Mouse (Mus musculus) liver, embryonic 16.5 days (tissue): ENCODE measurements around the gene Gm11027. TPM values are rescaled to one million over a fixed set of nuclear protein-coding genes. Genes with fewer than 3 reads are reported as not detected.
A peak's percentile ranks its signal among the peaks of the same experiment; 100 is the strongest.

Experiments used
- ATAC-seq: fragments of 200-750 bp; cut with Nextera tagmentation; 2 replicates; pipeline ENCODE4 v1.8.0; 2017; ENCODE audit warnings: low read depth, mild to moderate bottlenecking, moderate number of reproducible peaks, moderate library complexity
- H3K27ac ChIP-seq: fragments of 300-500 bp; sonication (generic); 2 replicates; pipeline ENCODE4 v1.5.1; 2014; ENCODE audit warnings: mild to moderate bottlenecking, low read length
- H3K27me3 ChIP-seq: fragments of 300-500 bp; sonication (generic); 2 replicates; pipeline ENCODE4 v1.6.1; 2014; ENCODE audit warnings: low read depth, low read length, mixed read lengths; ENCODE audit not compliant: control insufficient read depth, insufficient read depth
- H3K36me3 ChIP-seq: fragments of 300-500 bp; sonication (generic); 2 replicates; pipeline ENCODE4 v1.6.1; 2014; ENCODE audit warnings: mild to moderate bottlenecking; ENCODE audit not compliant: control insufficient read depth, insufficient read depth
- H3K4me1 ChIP-seq: fragments of 300-500 bp; sonication (generic); 2 replicates; pipeline ENCODE4 v1.6.1; 2014; ENCODE audit warnings: low read depth, low read length, mixed read lengths; ENCODE audit not compliant: control insufficient read depth
- H3K4me2 ChIP-seq: fragments of 300-500 bp; sonication (generic); 2 replicates; pipeline ENCODE4 v1.6.1; 2014; ENCODE audit warnings: low read depth, low read length, mixed read lengths
- H3K4me3 ChIP-seq: fragments of 300-500 bp; sonication (generic); 2 replicates; pipeline ENCODE4 v1.5.1; 2014; ENCODE audit warnings: low read depth, mild to moderate bottlenecking, low read length
- H3K9ac ChIP-seq: fragments of 300-500 bp; sonication (generic); 2 replicates; pipeline ENCODE4 v1.6.1; 2014; ENCODE audit warnings: low read depth, low read length
- H3K9me3 ChIP-seq: fragments of 300-500 bp; sonication (generic); replicated peaks from 2 replicates; pipeline ENCODE4 v1.6.1; 2016; ENCODE audit warnings: low read length; ENCODE audit not compliant: control insufficient read depth
- WGBS: fragments of 180-500 bp; shearing (Covaris S2); extraction: QIAGEN DNeasy Blood & Tissue Kit; methylation state at CpG from one replicate; pipeline ENCODE4 v1.1.7; 2014; ENCODE audit not compliant: insufficient replicate concordance; 5-methylcytosine and 5-hydroxymethylcytosine counted together
- polyA plus RNA-seq: library from polyadenylated mRNA; unstranded; fragments of >200 nt; fragmentation: Nextera tagmentation; extraction: Ambion mirVana; gene quantifications from 2 replicates; pipeline ENCODE4 v1.2.1, GENCODE M21; 2015

The Gm11027 gene
- polyA plus RNA-seq, 1 experiment from 2014 or later, result not detected

DNA sequence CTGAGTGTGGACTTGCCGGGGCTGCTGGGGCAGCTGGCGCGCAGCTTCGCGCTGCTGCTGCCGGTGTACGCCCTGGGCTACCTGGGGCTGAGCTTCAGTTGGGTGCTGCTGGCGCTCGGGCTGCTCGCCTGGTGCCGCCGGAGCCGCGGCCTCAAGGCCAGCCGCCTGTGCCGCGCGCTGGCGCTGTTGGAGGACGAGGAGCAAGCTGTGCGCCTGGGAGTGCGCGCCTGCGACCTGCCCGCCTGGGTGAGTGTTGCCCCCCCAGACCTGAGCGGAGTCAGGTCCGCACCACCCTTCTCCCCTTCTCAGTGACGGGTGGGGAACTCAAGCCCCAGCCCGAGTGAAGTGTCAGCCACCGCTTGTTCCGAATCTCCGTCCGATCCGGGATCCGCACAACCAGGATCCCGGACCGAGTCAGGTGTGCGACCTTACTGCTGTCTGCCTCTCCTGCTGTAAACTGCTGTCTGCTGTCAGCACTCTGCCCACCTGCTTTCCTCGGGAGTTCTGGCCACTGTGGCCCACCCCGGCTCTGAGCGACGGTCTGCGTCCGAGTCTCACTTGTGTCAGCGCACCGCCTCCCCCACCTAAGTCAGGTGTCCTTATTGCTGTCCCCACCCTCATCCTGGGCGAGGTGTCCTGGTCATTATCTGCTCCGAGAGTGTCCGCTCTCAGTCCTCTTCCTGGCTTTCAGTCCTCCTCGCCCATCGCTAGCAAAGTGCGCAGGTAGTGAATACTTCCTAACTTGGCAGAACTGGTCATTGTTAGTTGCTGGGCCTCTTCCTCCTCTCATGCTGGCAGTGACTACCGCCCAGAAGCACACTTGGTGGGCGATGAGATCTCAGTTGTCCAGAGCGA lies 6.5 kb downstream of the Gm11027 start:
- no peaks in the 10 kb centered on the region for H3K36me3 ChIP-seq
- peaks cover 31% of the 10 kb centered on the region for H3K4me1 ChIP-seq
- H3K4me2 ChIP-seq, result peak overlapping the region; percentile 88
- under 1% methylated on average over 54 of the region's 55 CpGs for WGBS
- no peaks in the 10 kb centered on the region for H3K27me3 ChIP-seq
- peak overlapping the region; percentile 100 for H3K4me3 ChIP-seq
- H3K9me3 ChIP-seq, result no peaks in the 10 kb centered on the region
- peak; percentile 28 for ATAC-seq
- H3K27ac ChIP-seq, result peak overlapping the region; percentile 99
- H3K9ac ChIP-seq, result peak overlapping the region; percentile 99

DNA sequence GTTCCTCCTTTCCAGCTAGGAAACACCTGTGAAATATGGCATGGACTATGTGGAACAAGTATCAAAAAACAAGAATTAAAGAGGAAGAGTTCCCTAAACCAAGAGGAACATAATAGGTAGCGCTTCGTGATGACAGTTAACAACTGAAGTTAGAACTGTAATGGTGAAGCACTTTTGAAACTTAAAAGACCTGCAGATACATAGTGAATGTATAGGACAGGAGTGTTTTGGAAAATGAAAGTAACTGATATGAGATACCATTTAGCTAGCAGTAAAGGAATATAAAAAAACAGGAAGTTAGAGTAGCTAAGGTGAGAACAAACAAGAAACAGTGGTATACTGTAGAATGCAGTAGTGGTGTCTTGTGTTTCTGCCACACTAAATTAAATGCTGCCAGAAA lies 7.7 kb downstream of the Gm11027 start:
- Histone ChIP-seq H3K9ac (peak overlapping the region; percentile 24; the same call in 1 of the 2 replicates), H3K27me3 (no peaks in the 10 kb centered on the region), H3K4me3 (peak overlapping the region; percentile 38), H3K27ac (no peak overlapping the region), H3K4me2 (peak overlapping the region; percentile 68), H3K4me1 (peaks cover 25% of the 10 kb centered on the region), H3K36me3 (no peaks in the 10 kb centered on the region), H3K9me3 (no peaks in the 10 kb centered on the region)
- 40% methylated on average over 2 of the region's 2 CpGs for WGBS
- no peak for ATAC-seq

DNA sequence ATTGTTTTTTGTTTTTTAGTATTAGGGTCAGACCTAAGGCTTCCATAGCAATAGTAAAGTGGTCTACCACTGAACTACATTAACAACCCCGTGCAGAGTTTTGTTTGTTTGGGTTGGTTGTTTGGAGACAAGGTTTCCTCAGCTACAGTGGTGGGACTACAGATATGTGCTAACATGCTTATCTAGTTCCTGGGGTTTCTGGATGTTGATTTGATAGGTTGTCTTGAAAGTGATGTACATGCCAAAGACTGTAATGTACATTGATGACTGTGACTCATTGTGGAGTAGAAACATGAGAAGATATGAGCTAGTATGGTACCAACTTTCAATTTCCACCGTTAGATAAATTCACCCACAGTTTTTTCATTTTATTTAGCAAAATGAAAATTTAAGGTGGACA lies 8.3 kb downstream of the Gm11027 start:
- Histone ChIP-seq H3K4me1 (peaks cover 19% of the 10 kb centered on the region), H3K36me3 (no peaks in the 10 kb centered on the region), H3K4me2 (peak overlapping the region; percentile 68), H3K27me3 (no peaks in the 10 kb centered on the region), H3K4me3 (0 out of 2 replicates have a peak overlapping the region, but pooled peaks have one; percentile 12), H3K9ac (no peak overlapping the region), H3K27ac (no peak overlapping the region), H3K9me3 (no peaks in the 10 kb centered on the region)
- no peak for ATAC-seq
- WGBS, result 20% methylated on average over 2 of the region's 2 CpGs

DNA sequence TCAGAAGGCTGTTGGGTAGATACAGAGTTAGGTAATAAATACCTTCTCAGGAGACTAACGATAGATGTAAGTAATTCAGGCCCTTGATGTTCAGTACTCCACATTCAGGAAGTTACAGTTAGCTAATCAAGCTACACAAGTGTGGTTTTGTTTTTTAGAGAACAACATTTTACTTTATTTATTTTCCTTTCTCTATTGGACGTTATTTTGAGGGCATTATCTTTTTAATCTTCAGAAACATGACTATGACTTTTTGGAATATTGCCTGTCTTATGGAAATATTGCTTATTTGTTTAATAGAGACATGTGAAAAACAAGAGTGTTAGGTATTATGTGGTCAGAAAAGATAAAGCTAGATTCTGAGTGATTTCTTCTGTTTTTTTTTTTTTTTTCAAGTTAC lies 18.0 kb downstream of the Gm11027 start:
- no peak overlapping the region for H3K27ac ChIP-seq
- 20% methylated on average over 2 of the region's 2 CpGs for WGBS

DNA sequence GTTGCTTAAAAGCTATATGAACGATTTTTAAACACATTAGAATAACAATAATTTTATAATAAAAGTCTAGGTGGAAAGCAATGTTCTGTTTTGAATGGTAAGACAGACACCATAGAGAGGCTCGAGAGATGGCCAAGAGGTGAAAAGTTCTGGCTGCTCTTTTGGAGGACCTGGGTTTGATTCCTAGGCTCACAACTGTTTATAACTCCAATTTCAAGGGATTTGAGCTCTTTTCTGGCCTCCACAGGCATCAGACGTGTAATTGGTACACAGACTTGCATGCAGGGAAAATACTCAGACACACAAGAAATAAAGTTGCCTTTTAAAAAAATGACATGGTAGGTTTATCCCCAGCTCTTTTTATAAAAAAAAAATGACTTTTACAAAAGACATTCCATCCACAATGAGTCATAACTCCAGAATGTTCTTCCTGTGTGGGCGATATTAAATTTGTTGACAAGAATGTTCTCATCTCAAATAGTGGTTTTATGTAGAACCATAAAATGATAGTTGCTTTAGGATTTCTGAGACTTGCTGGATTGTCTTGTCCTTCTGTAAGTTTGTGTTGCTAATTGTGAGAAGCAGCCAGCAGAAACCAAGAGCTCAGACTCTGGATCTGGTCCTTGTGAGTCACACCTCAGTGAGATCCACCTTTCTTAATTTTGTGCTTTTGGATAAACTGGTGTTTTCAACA lies 18.6 kb downstream of the Gm11027 start:
- Histone ChIP-seq H3K27ac (no peak overlapping the region), H3K9ac (no peak overlapping the region), H3K4me3 (no peak overlapping the region), H3K9me3 (no peaks in the 10 kb centered on the region), H3K36me3 (no peaks in the 10 kb centered on the region), H3K4me1 (no peaks in the 10 kb centered on the region), H3K4me2 (no peak overlapping the region), H3K27me3 (no peaks in the 10 kb centered on the region)
- ATAC-seq, result no peak
- WGBS, result 68% methylated on average over 4 of the region's 4 CpGs

More for the DNA sequence above, 18.0 kb downstream of the Gm11027 start:
- no peak for ATAC-seq
- Histone ChIP-seq H3K4me2 (no peak overlapping the region), H3K4me3 (no peak overlapping the region), H3K36me3 (no peaks in the 10 kb centered on the region), H3K9me3 (no peaks in the 10 kb centered on the region), H3K9ac (no peak overlapping the region), H3K27me3 (no peaks in the 10 kb centered on the region), H3K4me1 (no peaks in the 10 kb centered on the region)

DNA sequence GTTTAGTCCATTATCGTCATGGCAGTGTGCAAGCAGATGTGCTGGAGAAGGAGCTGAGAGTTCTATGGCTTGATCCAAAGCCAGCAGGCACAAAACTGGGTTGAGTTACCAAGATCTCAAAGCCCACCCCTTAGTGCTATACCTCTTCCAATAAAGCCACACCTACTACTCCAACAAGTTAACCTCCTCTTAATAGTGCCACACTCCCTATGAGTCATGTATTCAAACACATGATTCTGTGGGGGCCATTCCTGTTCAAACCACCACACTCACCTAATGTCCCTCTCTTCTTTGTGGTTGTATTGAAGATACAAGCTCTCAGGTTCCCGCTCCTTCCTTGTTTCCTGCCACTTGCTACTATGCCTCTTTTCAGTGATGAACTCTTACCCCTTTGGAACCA lies 24.7 kb downstream of the Gm11027 start:
- WGBS, result 90% methylated on average over 2 of the region's 2 CpGs

DNA sequence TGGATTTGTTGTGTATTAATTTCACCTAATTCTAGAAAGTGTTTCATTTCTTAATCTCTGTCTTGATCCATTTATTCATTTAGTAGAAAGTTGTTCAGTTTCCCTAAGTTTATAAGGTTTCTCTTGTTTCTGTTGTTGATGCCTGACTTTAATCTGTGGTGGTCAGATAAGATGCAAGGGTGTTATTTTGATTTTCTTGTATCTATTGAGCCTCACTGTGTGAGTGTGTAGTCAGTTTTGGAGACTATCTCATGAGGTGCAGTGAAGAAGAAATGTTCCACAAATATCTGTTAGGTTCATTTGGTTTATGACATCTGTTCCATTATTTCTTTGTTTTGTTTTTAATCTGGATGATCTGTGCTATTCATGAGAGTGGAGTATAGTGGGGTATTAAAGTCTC lies 27.0 kb downstream of the Gm11027 start:
- Histone ChIP-seq H3K4me3 (no peak overlapping the region), H3K36me3 (no peaks in the 10 kb centered on the region), H3K4me1 (no peaks in the 10 kb centered on the region), H3K4me2 (no peak overlapping the region), H3K27ac (no peak overlapping the region), H3K27me3 (no peaks in the 10 kb centered on the region), H3K9ac (no peak overlapping the region), H3K9me3 (no peaks in the 10 kb centered on the region)
- ATAC-seq, result no peak

More for the DNA sequence above, 24.7 kb downstream of the Gm11027 start:
- no peak for ATAC-seq
- Histone ChIP-seq H3K4me2 (no peak overlapping the region), H3K27me3 (no peaks in the 10 kb centered on the region), H3K36me3 (no peaks in the 10 kb centered on the region), H3K9me3 (no peaks in the 10 kb centered on the region), H3K4me1 (no peaks in the 10 kb centered on the region), H3K27ac (no peak overlapping the region), H3K9ac (no peak overlapping the region), H3K4me3 (no peak overlapping the region)

DNA sequence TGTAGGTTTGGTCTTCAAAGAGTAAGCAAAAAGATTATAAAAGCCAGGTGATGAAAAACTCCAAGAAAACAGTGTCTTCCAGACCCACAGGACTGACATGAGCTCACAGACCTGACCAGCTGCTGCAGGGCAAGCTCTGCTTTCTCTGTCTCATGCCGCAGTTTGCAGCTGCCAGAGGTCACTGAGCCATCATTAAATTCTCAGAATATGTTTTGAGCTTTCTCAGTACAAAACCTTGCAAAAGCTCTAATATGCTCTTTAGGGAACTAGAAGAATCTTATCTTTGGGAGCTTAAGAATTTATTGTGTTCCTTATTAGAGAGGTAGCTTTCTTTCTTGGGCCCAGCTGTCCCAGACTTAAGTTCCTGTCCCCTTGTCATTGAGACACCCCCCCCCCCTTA lies 30.9 kb downstream of the Gm11027 start:
- H3K4me2 ChIP-seq, result no peak overlapping the region

DNA sequence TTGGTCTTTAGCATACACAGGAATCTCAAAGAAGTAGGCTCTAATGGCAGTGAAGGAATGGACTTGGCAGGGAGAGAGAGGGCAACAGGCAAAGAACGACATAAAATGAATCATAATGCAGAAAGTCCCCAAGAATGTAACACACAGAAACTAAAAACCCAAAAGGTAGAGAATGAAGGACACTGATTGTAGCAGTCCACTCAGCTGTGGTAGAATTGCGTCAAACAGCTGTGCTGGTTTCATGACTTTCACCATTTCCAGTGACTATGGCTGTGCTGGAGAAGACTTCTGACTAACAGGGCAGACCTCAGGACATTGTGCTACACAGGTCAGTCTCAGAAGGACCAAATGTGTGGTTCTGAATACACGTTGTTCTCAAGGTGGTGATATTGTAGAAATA lies 32.7 kb downstream of the Gm11027 start:
- Histone ChIP-seq H3K4me3 (no peak overlapping the region), H3K27ac (no peak overlapping the region), H3K27me3 (no peaks in the 10 kb centered on the region), H3K9ac (no peak overlapping the region), H3K4me1 (peaks cover 4% of the 10 kb centered on the region), H3K9me3 (no peaks in the 10 kb centered on the region), H3K36me3 (no peaks in the 10 kb centered on the region), H3K4me2 (no peak overlapping the region)
- no peak for ATAC-seq
- 68% methylated on average over 3 of the region's 3 CpGs for WGBS

More for the DNA sequence above, 30.9 kb downstream of the Gm11027 start:
- no peaks in the 10 kb centered on the region for H3K27me3 ChIP-seq
- no peaks in the 10 kb centered on the region for H3K36me3 ChIP-seq
- 83% methylated on average over 1 of the region's 1 CpGs for WGBS
- no peaks in the 10 kb centered on the region for H3K9me3 ChIP-seq
- no peak overlapping the region for H3K4me3 ChIP-seq
- H3K27ac ChIP-seq, result no peak overlapping the region
- H3K4me1 ChIP-seq, result peaks cover 4% of the 10 kb centered on the region
- no peak for ATAC-seq
- no peak overlapping the region for H3K9ac ChIP-seq
